Mouse (Mus musculus) stomach, embryonic 14.5 days (tissue): ENCODE results near the gene Wdr1. TPM values are rescaled to one million over a fixed set of nuclear protein-coding genes. Genes with fewer than 3 reads are reported as not detected.

Source experiments
- ATAC-seq: fragments of 200-750 bp; cut with Nextera tagmentation; 2 replicates; pipeline ENCODE4 v1.8.0; 2017; ENCODE audit warnings: low read depth, moderate TSS enrichment; ENCODE audit not compliant: insufficient number of reproducible peaks, insufficient read depth, low FRiP score
- H3K27ac ChIP-seq: fragments of 300-500 bp; sonication (generic); 2 replicates; pipeline ENCODE4 v1.5.1; 2014; ENCODE audit warnings: mild to moderate bottlenecking, low read length, moderate library complexity, mixed read lengths
- H3K27me3 ChIP-seq: fragments of 300-500 bp; sonication (generic); 2 replicates; pipeline ENCODE4 v1.6.1; 2014; ENCODE audit warnings: low read length, control low read depth, mixed read lengths; ENCODE audit not compliant: control insufficient read depth, insufficient read depth
- H3K36me3 ChIP-seq: fragments of 300-500 bp; sonication (generic); 2 replicates; pipeline ENCODE4 v1.6.1; 2014; ENCODE audit warnings: mild to moderate bottlenecking, control low read depth, low read length, moderate library complexity, mixed read lengths; ENCODE audit not compliant: control insufficient read depth, insufficient read depth
- H3K4me1 ChIP-seq: fragments of 300-500 bp; sonication (generic); 2 replicates; pipeline ENCODE4 v1.6.1; 2014; ENCODE audit warnings: low read length, control low read depth, mixed read lengths; ENCODE audit not compliant: control insufficient read depth, insufficient read depth
- H3K4me2 ChIP-seq: fragments of 300-500 bp; sonication (generic); replicated peaks from 2 replicates; pipeline ENCODE4 v1.6.1; 2014; ENCODE audit warnings: low read depth, low read length, control low read depth
- H3K4me3 ChIP-seq: fragments of 300-500 bp; sonication (generic); 2 replicates; pipeline ENCODE4 v1.5.1; 2014; ENCODE audit warnings: low read depth, low read length, control low read depth
- H3K9ac ChIP-seq: fragments of 300-500 bp; sonication (generic); replicated peaks from 2 replicates; pipeline ENCODE4 v1.6.1; 2014; ENCODE audit warnings: low read depth, mild to moderate bottlenecking, control low read depth, low read length, moderate library complexity, mixed read lengths
- H3K9me3 ChIP-seq: fragments of 300-500 bp; sonication (generic); 2 replicates; pipeline ENCODE4 v1.6.1; 2016; ENCODE audit warnings: low read depth, low read length, control low read depth; ENCODE audit not compliant: control insufficient read depth
- WGBS: fragments of 180-500 bp; shearing (Covaris S2); extraction: QIAGEN DNeasy Blood & Tissue Kit; methylation state at CpG from one replicate; pipeline ENCODE4 v1.1.7; 2014; 5-methylcytosine and 5-hydroxymethylcytosine counted together
- polyA plus RNA-seq: library from polyadenylated mRNA; unstranded; fragments of >200 nt; fragmentation: Nextera tagmentation; extraction: Ambion mirVana; gene quantifications from 2 replicates; pipeline ENCODE4 v1.2.1, GENCODE M21; 2014

Gene Wdr1
- polyA plus RNA-seq, 1 experiment from 2014 or later = 252 TPM

DNA sequence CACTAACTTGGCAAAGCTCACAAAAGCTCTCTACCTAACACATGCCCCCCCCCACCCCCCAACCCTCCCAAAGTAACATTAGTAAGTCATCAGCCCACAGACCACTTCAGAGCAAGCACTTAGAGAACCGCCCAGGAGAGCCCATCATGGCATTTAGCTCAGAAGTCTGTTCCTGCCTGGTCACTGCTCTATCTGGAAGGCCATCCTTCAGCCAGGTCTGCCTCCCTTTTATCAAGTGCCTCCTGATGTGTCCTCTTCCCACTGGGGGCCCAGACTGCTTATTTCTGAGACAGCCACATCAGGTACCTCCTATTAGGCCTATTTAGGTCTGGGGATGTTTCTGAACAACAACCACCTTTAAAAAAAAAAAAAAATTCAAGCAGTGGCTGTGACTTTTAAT, 22.1 kb downstream of the Wdr1 start:
- Histone ChIP-seq H3K9me3 (no peaks in the 10 kb centered on the region), H3K4me1 (no peaks in the 10 kb centered on the region), H3K27ac (no peak overlapping the region), H3K4me2 (no peak overlapping the region), H3K9ac (no peak overlapping the region), H3K27me3 (no peaks in the 10 kb centered on the region), H3K4me3 (no peak overlapping the region), H3K36me3 (peaks cover 96% of the 10 kb centered on the region)
- no peak for ATAC-seq
- 78% methylated on average over 1 of the region's 1 CpGs for WGBS

DNA sequence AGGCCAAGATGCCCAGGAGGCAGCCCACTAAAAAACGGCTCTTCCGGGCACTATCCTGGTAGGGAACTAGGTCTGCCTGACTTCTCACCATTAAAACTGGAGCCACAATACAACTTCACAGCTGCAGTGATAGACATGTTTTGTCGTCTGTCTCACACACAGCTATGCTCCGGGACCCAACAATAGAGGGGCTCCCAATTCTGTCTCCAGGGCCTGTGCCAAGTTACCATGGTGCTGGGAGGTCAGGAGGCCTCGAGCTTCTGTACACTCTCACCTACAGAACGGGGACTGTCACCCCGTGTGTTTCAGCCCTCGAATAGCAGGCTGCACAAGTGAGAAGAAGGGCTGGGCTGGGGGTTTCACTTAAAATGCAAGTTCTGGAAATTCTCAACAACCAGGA, 24.5 kb downstream of the Wdr1 start:
- H3K36me3 ChIP-seq = peaks cover 94% of the 10 kb centered on the region
- no peaks in the 10 kb centered on the region for H3K27me3 ChIP-seq
- no peaks in the 10 kb centered on the region for H3K9me3 ChIP-seq
- no peak overlapping the region for H3K4me3 ChIP-seq
- no peak overlapping the region for H3K4me2 ChIP-seq
- WGBS = 86% methylated on average over 8 of the region's 8 CpGs
- H3K9ac ChIP-seq = no peak overlapping the region
- no peak overlapping the region for H3K27ac ChIP-seq
- H3K4me1 ChIP-seq = no peaks in the 10 kb centered on the region
- no peak for ATAC-seq

GRCm38 (mm10) chr5:38537845-38538244, 25.2 kb downstream of the Wdr1 start:
- Histone ChIP-seq H3K4me1 (no peaks in the 10 kb centered on the region), H3K27me3 (no peaks in the 10 kb centered on the region), H3K9me3 (no peaks in the 10 kb centered on the region), H3K36me3 (peaks cover 91% of the 10 kb centered on the region), H3K4me2 (no peak overlapping the region), H3K9ac (no peak overlapping the region), H3K4me3 (no peak overlapping the region), H3K27ac (no peak overlapping the region)
- 88% methylated on average over 4 of the region's 4 CpGs for WGBS
- no peak for ATAC-seq

GRCm38 (mm10) chr5:38536822-38537221, 26.2 kb downstream of the Wdr1 start:
- Histone ChIP-seq H3K27me3 (no peaks in the 10 kb centered on the region), H3K9ac (no peak overlapping the region), H3K36me3 (peaks cover 91% of the 10 kb centered on the region), H3K4me3 (no peak overlapping the region), H3K4me1 (no peaks in the 10 kb centered on the region), H3K4me2 (no peak overlapping the region), H3K9me3 (no peaks in the 10 kb centered on the region), H3K27ac (no peak overlapping the region)
- WGBS = 82% methylated on average over 3 of the region's 3 CpGs
- no peak for ATAC-seq

GRCm38 (mm10) chr5:38532084-38532483, 30.9 kb downstream of the Wdr1 start:
- H3K27me3 ChIP-seq = no peaks in the 10 kb centered on the region
- ATAC-seq = no peak
- no peak overlapping the region for H3K9ac ChIP-seq
- 92% methylated on average over 4 of the region's 4 CpGs for WGBS
- H3K36me3 ChIP-seq = peaks cover 92% of the 10 kb centered on the region
- H3K4me1 ChIP-seq = no peaks in the 10 kb centered on the region
- no peak overlapping the region for H3K4me3 ChIP-seq
- H3K27ac ChIP-seq = no peak overlapping the region
- no peak overlapping the region for H3K4me2 ChIP-seq
- H3K9me3 ChIP-seq = no peaks in the 10 kb centered on the region

GRCm38 (mm10) chr5:38529724-38530428, 33.1 kb downstream of the Wdr1 start:
- Histone ChIP-seq H3K27me3 (no peaks in the 10 kb centered on the region), H3K36me3 (peaks cover 83% of the 10 kb centered on the region), H3K27ac (no peak overlapping the region), H3K9me3 (no peaks in the 10 kb centered on the region), H3K9ac (no peak overlapping the region), H3K4me1 (no peaks in the 10 kb centered on the region), H3K4me2 (no peak overlapping the region), H3K4me3 (no peak overlapping the region)
- ATAC-seq = no peak
- WGBS = 77% methylated on average over 6 of the region's 6 CpGs

DNA sequence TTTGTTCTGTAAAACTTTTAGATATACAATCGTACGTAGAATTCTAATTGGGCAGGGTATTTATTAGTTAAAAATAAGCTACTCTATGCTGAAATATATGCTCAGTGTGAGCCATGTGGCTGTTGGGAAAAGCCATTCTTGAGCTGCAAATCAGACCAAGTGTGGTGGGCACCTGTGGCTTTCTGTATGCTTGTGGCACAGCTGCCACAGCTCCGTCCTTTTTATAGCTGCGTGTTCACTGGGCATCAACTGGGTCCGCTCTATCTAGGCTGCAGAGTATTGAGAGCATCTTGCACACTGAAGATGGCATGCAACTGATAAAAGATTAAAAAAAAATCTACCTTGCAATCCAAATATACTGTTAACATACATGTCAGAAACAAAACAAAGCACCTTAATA, 40.0 kb downstream of the Wdr1 start:
- Histone ChIP-seq H3K4me3 (no peak overlapping the region), H3K9ac (no peak overlapping the region), H3K4me1 (no peaks in the 10 kb centered on the region), H3K4me2 (no peak overlapping the region), H3K36me3 (peaks cover 21% of the 10 kb centered on the region), H3K27me3 (no peaks in the 10 kb centered on the region), H3K9me3 (no peaks in the 10 kb centered on the region), H3K27ac (no peak overlapping the region)
- ATAC-seq = no peak
- WGBS = 97% methylated on average over 5 of the region's 5 CpGs

DNA sequence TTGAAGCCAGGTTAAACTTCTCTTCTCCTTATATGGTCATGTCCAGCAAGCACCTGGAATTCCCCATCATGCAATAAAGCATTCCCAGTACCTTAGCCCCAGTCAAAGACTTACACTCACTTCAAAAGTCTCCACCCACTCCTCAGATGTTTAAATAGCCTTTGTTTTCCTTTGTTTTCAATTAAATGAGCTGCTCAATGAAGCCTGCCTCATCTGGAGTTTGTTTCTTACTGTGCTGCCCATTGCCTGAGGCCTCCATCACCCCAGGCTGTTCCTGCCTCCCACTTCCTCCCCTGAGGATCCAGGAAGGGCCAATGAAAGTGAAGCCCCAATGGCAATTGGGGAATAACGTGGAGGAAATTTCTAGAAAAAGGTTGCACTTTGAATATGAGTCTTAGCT, 42.2 kb downstream of the Wdr1 start:
- 63% methylated on average over 1 of the region's 1 CpGs for WGBS
- no peak for ATAC-seq

DNA sequence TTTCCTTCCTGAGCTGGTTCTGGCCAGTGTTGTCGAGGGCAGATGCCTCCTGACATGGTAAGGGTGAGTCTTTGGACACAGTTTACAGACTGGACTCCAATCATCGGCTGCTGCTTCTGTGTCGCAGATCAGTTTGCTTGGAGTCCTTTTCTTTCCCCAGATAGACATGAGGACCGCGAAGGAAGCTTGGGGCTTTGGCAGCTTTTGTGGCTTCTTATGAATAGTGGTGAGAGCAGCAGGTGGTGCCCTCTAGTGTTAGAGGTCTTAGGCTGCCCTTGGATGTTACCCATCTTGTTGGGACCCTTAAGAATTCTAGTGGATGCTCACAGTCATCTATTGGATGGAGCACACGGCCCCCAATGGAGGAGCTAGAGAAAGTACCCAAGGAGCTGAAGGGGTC, 46.8 kb downstream of the Wdr1 start:
- Histone ChIP-seq H3K9me3 (no peaks in the 10 kb centered on the region), H3K4me2 (no peak overlapping the region), H3K27me3 (no peaks in the 10 kb centered on the region), H3K4me1 (no peaks in the 10 kb centered on the region), H3K27ac (no peak overlapping the region), H3K36me3 (no peaks in the 10 kb centered on the region), H3K9ac (no peak overlapping the region), H3K4me3 (no peak overlapping the region)
- no peak for ATAC-seq
- WGBS = 61% methylated on average over 6 of the region's 6 CpGs

More for the DNA sequence above, 42.2 kb downstream of the Wdr1 start:
- Histone ChIP-seq H3K9ac (no peak overlapping the region), H3K4me3 (no peak overlapping the region), H3K9me3 (no peaks in the 10 kb centered on the region), H3K36me3 (peaks cover under 1% of the 10 kb centered on the region; the same call in 1 of the 2 replicates), H3K4me2 (no peak overlapping the region), H3K27ac (no peak overlapping the region), H3K27me3 (no peaks in the 10 kb centered on the region), H3K4me1 (no peaks in the 10 kb centered on the region)
